Mouse (Mus musculus) left cerebral cortex, adult 11 months (tissue): ENCODE measurements around the gene Mfap1a.
"Not testable (repeated sequence)": the region's sequence is repeated elsewhere in the genome, so short reads cannot be mapped to it uniquely, and the experiment has no call there.

Source experiments
- DNase-seq: peaks from one replicate; pipeline ENCODE4 v3.0.0; 2022; ENCODE audit warnings: low spot score

Gene Mfap1a

GRCm38 (mm10) chr2:121505942-121506882 is at the start of gene Mfap1a, which contains the start of gene Wdr76:
Gene Mfap1a (minus strand): TSS chr2:121506665.
Gene Wdr76 (plus strand): TSS chr2:121506723.
- DNase-seq, result peak; percentile 79

GRCm38 (mm10) chr2:121551271-121551670 is 44.8 kb upstream of the Mfap1a start:
- no peak for DNase-seq

GRCm38 (mm10) chr2:121549630-121550029 is 43.2 kb upstream of the Mfap1a start:
- DNase-seq, result no peak

- no peak for DNase-seq
Observed at GRCm38 (mm10) chr2:121544829-121545228, 38.4 kb upstream of the Mfap1a start.

- peak; percentile 53 for DNase-seq
Observed at GRCm38 (mm10) chr2:121525056-121525455, 18.6 kb upstream of the Mfap1a start.

- DNase-seq, result not testable (repeated sequence)
Observed at GRCm38 (mm10) chr2:121522830-121523229, 16.4 kb upstream of the Mfap1a start.

GRCm38 (mm10) chr2:121522006-121522405 is 15.5 kb upstream of the Mfap1a start:
- DNase-seq, result no peak

- DNase-seq, result not testable (repeated sequence)
Observed at GRCm38 (mm10) chr2:121518711-121519110, 12.2 kb upstream of the Mfap1a start.

GRCm38 (mm10) chr2:121518106-121518505 is 11.6 kb upstream of the Mfap1a start:
- DNase-seq, result no peak

- DNase-seq, result no peak
Observed at GRCm38 (mm10) chr2:121514211-121514610, 7.7 kb upstream of the Mfap1a start.

- not testable (repeated sequence) for DNase-seq
Observed at GRCm38 (mm10) chr2:121512991-121513765, 6.7 kb upstream of the Mfap1a start.

GRCm38 (mm10) chr2:121511401-121511800 is 4.9 kb upstream of the Mfap1a start:
- DNase-seq, result no peak

GRCm38 (mm10) chr2:121509584-121509983 is 3.1 kb upstream of the Mfap1a start:
- DNase-seq, result peak; percentile 27

- DNase-seq, result no peak
Observed at GRCm38 (mm10) chr2:121507951-121508330, 1.5 kb upstream of the Mfap1a start.

- DNase-seq, result no peak
Observed at GRCm38 (mm10) chr2:121507173-121507950, 897 bp upstream of the Mfap1a start.

GRCm38 (mm10) chr2:121501550-121501949 is 4.9 kb downstream of the Mfap1a start:
- DNase-seq, result not testable (repeated sequence)

- not testable (repeated sequence) for DNase-seq
Observed at GRCm38 (mm10) chr2:121484403-121484802, 22.1 kb downstream of the Mfap1a start.

GRCm38 (mm10) chr2:121483576-121483975 is 22.9 kb downstream of the Mfap1a start:
- DNase-seq, result no peak

GRCm38 (mm10) chr2:121480916-121481315 is 25.5 kb downstream of the Mfap1a start:
- DNase-seq, result not testable (repeated sequence)

GRCm38 (mm10) chr2:121480498-121480897 is 26.0 kb downstream of the Mfap1a start:
- DNase-seq, result no peak

- DNase-seq, result no peak
Observed at GRCm38 (mm10) chr2:121477491-121478266, 28.8 kb downstream of the Mfap1a start.
